Comparison of ENCODE assay signal across 25 mouse cellular contexts in the genomic region with DNA sequence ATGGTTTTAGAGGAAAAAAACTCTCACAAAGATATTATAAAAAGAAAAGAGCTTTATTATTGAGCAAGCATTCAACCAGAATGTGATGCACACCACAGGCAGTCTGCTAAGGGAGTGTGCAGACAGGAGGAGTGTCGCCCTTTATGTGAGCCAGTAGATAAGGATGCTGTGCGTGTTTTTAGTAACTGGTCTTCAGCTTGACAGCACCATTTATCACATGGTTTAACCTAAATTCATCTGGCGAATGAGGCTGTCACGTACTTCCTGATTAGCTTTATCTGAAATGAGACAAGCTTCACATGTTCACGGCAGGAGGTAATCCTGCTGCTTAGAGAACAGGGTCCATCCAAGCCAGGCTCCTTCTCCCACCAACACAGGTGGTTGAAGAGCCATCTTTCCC. TPM values are rescaled to one million over a fixed set of nuclear protein-coding genes. Genes with fewer than 3 reads are reported as not detected.
DNase-seq lines count a peak whose midpoint lies in the region; ATAC-seq lines count a peak whose summit lies in the region.
"Had no signal": no experiment of that assay in that cellular context is flagged by ENCODE, and none has a peak within 500 bp of the region (broad histone marks: within the 10 kb centered on the region; RNA-seq: fewer than 3 reads in every experiment).

No protein-coding gene starts in this region.

- H3K4me2 ChIP-seq in liver, embryonic 16.5 days (ENCODE audit: low read depth, low read length): peak overlapping the region; percentile 50
- H3K4me2 ChIP-seq in forebrain, embryonic 11.5 days (ENCODE audit: low read depth, low read length, severe bottlenecking): no peak overlapping the region
- H3K4me2 ChIP-seq: embryonic facial prominence, embryonic 15.5 days; forebrain, embryonic 15.5 days; midbrain, embryonic 12.5 days; neural tube, embryonic 13.5 days had no signal

- peak; percentile 84 for ATAC-seq in liver, embryonic 16.5 days (ENCODE audit: low read depth)
- no peak for ATAC-seq in cerebellum, adult (ENCODE audit: insufficient number of reproducible peaks, low FRiP score, low TSS enrichment)
- ATAC-seq in forebrain, embryonic 11.5 days (replicated peaks; ENCODE audit: low FRiP score): no peak
- no peak for ATAC-seq in activated CD4-positive, CD25-positive, alpha-beta regulatory T cell, adult 4 months
- ATAC-seq: CD4-positive, CD25-positive, alpha-beta regulatory T cell, adult 4 months; forebrain, embryonic 15.5 days had no signal

- H3K9me3 ChIP-seq in heart, embryonic 10.5 days: no peaks in the 10 kb centered on the region
- no peaks in the 10 kb centered on the region for H3K9me3 ChIP-seq in erythroblast, embryonic 14.5 days (ENCODE audit: control insufficient read depth, low read length)
- no peaks in the 10 kb centered on the region for H3K9me3 ChIP-seq in liver, embryonic 16.5 days (replicated peaks; ENCODE audit: control insufficient read depth, low read length)
- H3K9me3 ChIP-seq in forebrain, embryonic 11.5 days (ENCODE audit: control insufficient read depth, low read length): no peaks in the 10 kb centered on the region
- H3K9me3 ChIP-seq: embryonic facial prominence, embryonic 15.5 days; forebrain, embryonic 15.5 days; hindbrain, embryonic 10.5 days; midbrain, embryonic 12.5 days; neural tube, embryonic 13.5 days had no signal

- peaks cover 46% of the 10 kb centered on the region for H3K4me1 ChIP-seq in heart, embryonic 10.5 days
- peaks cover 66% of the 10 kb centered on the region for H3K4me1 ChIP-seq in erythroblast, embryonic 14.5 days (ENCODE audit: control insufficient read depth)
- H3K4me1 ChIP-seq in liver, embryonic 16.5 days (ENCODE audit: control insufficient read depth, low read depth, low read length): peaks cover 33% of the 10 kb centered on the region
- 0 out of 2 replicates have a peak, but pooled peaks cover 2% of the 10 kb centered on the region for H3K4me1 ChIP-seq in forebrain, embryonic 11.5 days (replicated peaks; ENCODE audit: control insufficient read depth, insufficient read depth, low read length)
- H3K4me1 ChIP-seq: midbrain, embryonic 12.5 days had no signal

- H3K27me3 ChIP-seq in heart, embryonic 10.5 days (ENCODE audit: insufficient read depth, poor library complexity, severe bottlenecking): no peaks in the 10 kb centered on the region
- H3K27me3 ChIP-seq in erythroblast, embryonic 14.5 days (ENCODE audit: control insufficient read depth): no peaks in the 10 kb centered on the region
- H3K27me3 ChIP-seq in liver, embryonic 16.5 days (ENCODE audit: control insufficient read depth, insufficient read depth, low read depth, low read length): no peaks in the 10 kb centered on the region
- H3K27me3 ChIP-seq in forebrain, embryonic 11.5 days (ENCODE audit: control insufficient read depth, insufficient read depth, low read length): no peaks in the 10 kb centered on the region
- H3K27me3 ChIP-seq: embryonic facial prominence, embryonic 15.5 days; forebrain, embryonic 15.5 days; midbrain, embryonic 12.5 days; neural tube, embryonic 13.5 days had no signal

- 12% methylated on average over 5 of the region's 5 CpGs for WGBS in heart, embryonic 10.5 days
- 10% methylated on average over 5 of the region's 5 CpGs for whole genome bisulfite sequencing in liver, embryonic 16.5 days (ENCODE audit: insufficient replicate concordance)
- 67% methylated on average over 5 of the region's 5 CpGs for WGBS in forebrain, embryonic 11.5 days

- peak overlapping the region; percentile 18; the same call in 1 of the 2 replicates for H3K9ac ChIP-seq in liver, embryonic 16.5 days (ENCODE audit: low read depth, low read length)
- no peak overlapping the region for H3K9ac ChIP-seq in forebrain, embryonic 11.5 days (ENCODE audit: low read length)
- H3K9ac ChIP-seq: embryonic facial prominence, embryonic 15.5 days; forebrain, embryonic 15.5 days; midbrain, embryonic 12.5 days; neural tube, embryonic 13.5 days had no signal

- no peak overlapping the region for H3K4me3 ChIP-seq in heart, embryonic 10.5 days
- H3K4me3 ChIP-seq in erythroblast, embryonic 14.5 days (replicated peaks): peak overlapping the region; percentile 15
- H3K4me3 ChIP-seq in liver, embryonic 16.5 days (ENCODE audit: low read depth, low read length): no peak overlapping the region
- no peak overlapping the region for H3K4me3 ChIP-seq in forebrain, embryonic 11.5 days (ENCODE audit: low read depth, low read length)
- H3K4me3 ChIP-seq: embryonic facial prominence, embryonic 15.5 days; forebrain, embryonic 15.5 days; hindbrain, embryonic 10.5 days; midbrain, embryonic 12.5 days; neural tube, embryonic 13.5 days had no signal

- H3K36me3 ChIP-seq in heart, embryonic 10.5 days: no peaks in the 10 kb centered on the region
- H3K36me3 ChIP-seq in erythroblast, embryonic 14.5 days (ENCODE audit: control insufficient read depth): no peaks in the 10 kb centered on the region; the same call in 1 of the 2 replicates
- H3K36me3 ChIP-seq in liver, embryonic 16.5 days (ENCODE audit: control insufficient read depth, insufficient read depth): no peaks in the 10 kb centered on the region
- H3K36me3 ChIP-seq in forebrain, embryonic 11.5 days (ENCODE audit: control insufficient read depth, insufficient read depth, low read length): no peaks in the 10 kb centered on the region
- H3K36me3 ChIP-seq: embryonic facial prominence, embryonic 15.5 days; forebrain, embryonic 15.5 days; hindbrain, embryonic 10.5 days; midbrain, embryonic 12.5 days; neural tube, embryonic 13.5 days had no signal

- DNase-seq in heart, embryonic 10.5 days (ENCODE audit: low spot score): no peak
- DNase-seq in heart, postnatal 36 days: no peak
- DNase-seq in MEL-GATA-1-ER (ENCODE audit: extremely low read depth, low read depth): peak; percentile 96
- no peak for DNase-seq in forebrain, embryonic 11.5 days (ENCODE audit: low spot score)
- DNase-seq: adrenal gland, postnatal 10 days; cerebellum, adult 9-11 months; embryo, embryonic 11 days; kidney, adult 18-20 months; kidney, postnatal 4 days; thymus, adult 2 months had no signal

- intact Hi-C loops in heart, postnatal 36 days (cut with DNase I): no loop called here

- H3K27ac ChIP-seq in heart, embryonic 10.5 days: peak overlapping the region; percentile 8; the same call in 1 of the 2 replicates
- peak overlapping the region; percentile 90 for H3K27ac ChIP-seq in liver, embryonic 16.5 days (ENCODE audit: low read length)
- no peak overlapping the region for H3K27ac ChIP-seq in forebrain, embryonic 11.5 days (ENCODE audit: low read depth, low read length)
- H3K27ac ChIP-seq: embryonic facial prominence, embryonic 15.5 days; forebrain, embryonic 15.5 days; hindbrain, embryonic 10.5 days; midbrain, embryonic 12.5 days; neural tube, embryonic 13.5 days had no signal

RNA-seq across cellular contexts. Expression of a gene that starts 4.7 kb away (rescaled TPM):
- polyA plus RNA-seq in heart, embryonic 10.5 days (2016; fragmentation: Nextera tagmentation; extraction: Ambion mirVana): 62.6 and 67.0 TPM in 2 replicates
- total RNA-seq in heart, postnatal 36 days (2021): 100 to 1,000 TPM; 102 to 117 TPM
- 3.8 and 4.8 TPM in 2 replicates for polyA plus RNA-seq in erythroblast, embryonic 14.5 days (2012)
- 27.7 and 29.3 TPM in 2 replicates for polyA plus RNA-seq in liver, embryonic 16.5 days (2015; fragmentation: Nextera tagmentation; extraction: Ambion mirVana)
- 25.4 and 31.2 TPM in 2 replicates for polyA plus RNA-seq in forebrain, embryonic 11.5 days (2014; fragmentation: Nextera tagmentation; extraction: Ambion mirVana)
- 10 to 100 TPM in 1 of 2 experiments, 1 to 10 TPM in 1; 7.7 to 12.0 TPM for polyA plus RNA-seq in activated CD4-positive, CD25-positive, alpha-beta regulatory T cell, adult 4 months (2017; shearing (Covaris generic))

RNA-seq across cellular contexts. Expression of a gene that starts 4.7 kb away (rescaled TPM):
- 0.35 TPM in 1 of 2 replicates, not detected in the other for polyA plus RNA-seq in heart, embryonic 10.5 days (2016; fragmentation: Nextera tagmentation; extraction: Ambion mirVana)
- total RNA-seq in heart, postnatal 36 days (2021): 1 to 10 TPM in 1 of 2 experiments, not detected in 1; 1.8 TPM
- polyA plus RNA-seq in erythroblast, embryonic 14.5 days (2012): not detected in 2 replicates
- polyA plus RNA-seq in liver, embryonic 16.5 days (2015; fragmentation: Nextera tagmentation; extraction: Ambion mirVana): not detected in 2 replicates
- not detected in 2 replicates for polyA plus RNA-seq in forebrain, embryonic 11.5 days (2014; fragmentation: Nextera tagmentation; extraction: Ambion mirVana)
- not detected for polyA plus RNA-seq in activated CD4-positive, CD25-positive, alpha-beta regulatory T cell, adult 4 months (2017; shearing (Covaris generic))
- total RNA-seq: adrenal gland, postnatal 10 days; gastrocnemius, postnatal 4 days; layer of hippocampus, postnatal 14 days; left cerebral cortex, postnatal 10 days had no signal
- polyA plus RNA-seq: CD4-positive, CD25-positive, alpha-beta regulatory T cell, adult 4 months; embryonic facial prominence, embryonic 15.5 days; heart, embryonic 14.5 days; hindbrain, embryonic 10.5 days; limb, embryonic 14.5 days; midbrain, embryonic 12.5 days; neural tube, embryonic 13.5 days; thymus, adult 2 months had no signal

RNA-seq across cellular contexts. Expression of a gene that starts 45.5 kb away (rescaled TPM):
- polyA plus RNA-seq in heart, embryonic 10.5 days (2016; fragmentation: Nextera tagmentation; extraction: Ambion mirVana): not detected in 2 replicates
- total RNA-seq in heart, postnatal 36 days (2021): not detected
- polyA plus RNA-seq in erythroblast, embryonic 14.5 days (2012): not detected in 2 replicates
- not detected in 2 replicates for polyA plus RNA-seq in liver, embryonic 16.5 days (2015; fragmentation: Nextera tagmentation; extraction: Ambion mirVana)
- polyA plus RNA-seq in forebrain, embryonic 11.5 days (2014; fragmentation: Nextera tagmentation; extraction: Ambion mirVana): not detected in 2 replicates
- not detected for polyA plus RNA-seq in activated CD4-positive, CD25-positive, alpha-beta regulatory T cell, adult 4 months (2017; shearing (Covaris generic))
- total RNA-seq: adrenal gland, postnatal 10 days had no signal
- polyA plus RNA-seq: CD4-positive, CD25-positive, alpha-beta regulatory T cell, adult 4 months; forebrain, embryonic 15.5 days; heart, embryonic 14.5 days; midbrain, embryonic 12.5 days had no signal

RNA-seq across cellular contexts. Expression of a gene that starts 45.6 kb away (rescaled TPM):
- polyA plus RNA-seq in heart, embryonic 10.5 days (2016; fragmentation: Nextera tagmentation; extraction: Ambion mirVana): 3.1 and 4.6 TPM in 2 replicates
- total RNA-seq in heart, postnatal 36 days (2021): 1 to 10 TPM; 1.4 to 2.4 TPM
- polyA plus RNA-seq in erythroblast, embryonic 14.5 days (2012): not detected in 2 replicates
- polyA plus RNA-seq in liver, embryonic 16.5 days (2015; fragmentation: Nextera tagmentation; extraction: Ambion mirVana): 0.25 and 0.54 TPM in 2 replicates
- polyA plus RNA-seq in forebrain, embryonic 11.5 days (2014; fragmentation: Nextera tagmentation; extraction: Ambion mirVana): 4.5 and 5.0 TPM in 2 replicates
- under 1 TPM; 0.11 to 0.36 TPM for polyA plus RNA-seq in activated CD4-positive, CD25-positive, alpha-beta regulatory T cell, adult 4 months (2017; shearing (Covaris generic))
